Mouse (Mus musculus) stomach, postnatal 0 days (tissue): ENCODE results near the gene Bbx.

ENCODE experiments used
- CTCF ChIP-seq: IDR thresholded peaks from 2 replicates; pipeline ENCODE4 v1.5.1; 2016; ENCODE audit warnings: antibody characterized with exemption, low read depth, mild to moderate bottlenecking, moderate library complexity
- EP300 ChIP-seq: optimal IDR thresholded peaks from 2 replicates; pipeline ENCODE3; 2016; ENCODE audit warnings: antibody characterized with exemption

- no peak for TF ChIP-seq CTCF
- TF ChIP-seq EP300: no peak
These were observed 239.6 kb downstream of the Bbx start for GRCm38 (mm10) chr16:50192626-50193025.
